Mouse (Mus musculus) liver, postnatal 0 days (tissue): ENCODE measurements at regions not wholly inside any gene's neighbourhood (a gene's known extent, or its start where the extent isn't known, plus 50 kb on each side); places are given as distances from the start of the nearest gene placed in this dataset.

ENCODE experiments used
- CTCF ChIP-seq: sonication (generic); IDR thresholded peaks from 2 replicates; pipeline ENCODE4 v1.5.1; 2016; ENCODE audit warnings: antibody characterized with exemption, low read depth
- EP300 ChIP-seq: IDR thresholded peaks from 2 replicates; pipeline ENCODE4 v1.6.1; 2016; ENCODE audit warnings: antibody characterized with exemption, low read depth, mild to moderate bottlenecking

- no peak for TF ChIP-seq CTCF
- TF ChIP-seq EP300 = no peak
Measured at GRCm38 (mm10) chr3:17632484-17632883, 315.7 kb upstream of the Cypt12 start.
